Mouse (Mus musculus) A20 (cell line): Measurements from ENCODE around the gene Grk1.

Experiments used
- DNase-seq: peaks from one replicate; pipeline ENCODE4 v3.0.0-alpha.2; 2011; ENCODE audit warnings: low read depth, low spot score

Grk1 gene

DNA sequence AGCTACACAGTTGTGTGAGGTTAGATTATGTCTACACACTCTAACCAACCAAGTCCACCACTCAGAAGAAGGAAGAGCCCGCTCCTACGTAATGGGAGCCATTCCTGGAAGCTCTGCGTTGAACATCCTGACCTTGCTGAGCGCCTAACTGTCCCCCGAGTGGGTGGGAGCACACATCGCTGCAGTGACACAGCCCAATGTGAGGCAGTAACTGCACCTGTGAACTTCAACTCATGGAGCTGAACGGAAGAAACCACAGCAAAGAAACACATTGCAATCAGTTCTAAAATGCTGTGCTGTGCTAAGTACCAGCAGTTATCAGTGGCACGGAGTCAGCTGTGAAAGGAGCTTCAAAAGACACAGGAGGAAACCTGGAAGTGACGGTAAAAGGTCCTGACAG, 23.3 kb downstream of the Grk1 start:
- peak; percentile 5 for DNase-seq

DNA sequence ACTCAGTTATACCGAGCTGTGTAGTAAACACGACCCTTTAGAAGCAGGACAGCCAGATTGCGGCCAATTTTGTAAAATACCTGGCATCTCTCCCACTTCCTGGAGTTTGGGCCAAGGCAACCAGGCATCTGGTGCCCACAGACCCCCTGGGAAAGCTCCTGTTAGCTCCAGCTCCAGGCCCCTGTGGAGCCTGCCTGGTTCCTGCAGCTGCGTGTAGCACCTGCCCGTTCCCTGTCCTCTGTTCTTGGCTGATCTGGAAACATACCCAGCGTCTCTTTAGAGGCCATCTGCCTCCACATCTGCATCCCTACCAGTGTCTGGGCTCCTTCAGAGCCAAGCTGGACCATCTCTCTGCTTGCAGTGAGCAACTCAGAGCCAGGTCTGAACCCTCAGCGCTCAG, 25.5 kb downstream of the Grk1 start:
- DNase-seq = no peak

DNA sequence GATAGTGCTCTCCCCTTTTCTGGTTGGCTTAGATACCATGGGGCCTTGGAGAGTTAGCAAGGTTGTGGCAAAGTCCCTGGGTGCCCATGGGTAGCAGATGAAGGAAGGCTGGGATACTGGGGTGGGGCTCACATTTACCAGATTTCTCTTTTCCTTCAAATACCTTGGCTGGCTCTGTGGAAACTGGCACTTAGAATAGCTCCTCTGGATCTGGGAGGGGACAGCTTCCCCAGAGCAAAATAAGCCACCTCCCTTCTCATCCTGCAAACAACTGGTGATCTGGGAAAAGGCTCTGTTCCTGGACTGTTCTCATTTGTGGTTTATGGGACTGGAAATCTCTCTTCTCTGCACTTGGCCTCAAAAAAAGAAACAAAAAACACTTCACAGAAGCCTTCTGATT, 26.0 kb downstream of the Grk1 start:
- DNase-seq = no peak

DNA sequence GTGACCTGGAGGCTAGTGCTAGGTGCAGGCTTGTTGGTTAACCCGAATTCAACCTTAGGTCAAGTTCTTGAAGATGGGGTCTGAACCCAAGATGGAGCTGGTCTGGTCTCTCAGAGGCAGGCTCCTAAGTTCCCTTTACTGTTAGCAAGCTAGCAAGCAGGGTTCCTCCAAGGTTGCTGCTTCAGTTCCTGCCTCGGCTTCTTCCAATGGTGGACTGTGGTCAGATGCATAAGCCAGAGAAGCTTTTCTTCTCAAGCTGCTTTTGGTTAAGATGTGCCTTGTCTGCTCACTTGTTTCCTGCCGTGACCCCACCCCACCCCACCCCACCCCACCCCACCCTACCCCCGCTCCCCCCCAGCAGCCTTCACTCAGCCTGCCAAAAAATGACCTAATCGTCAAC, 28.2 kb downstream of the Grk1 start:
- no peak for DNase-seq

DNA sequence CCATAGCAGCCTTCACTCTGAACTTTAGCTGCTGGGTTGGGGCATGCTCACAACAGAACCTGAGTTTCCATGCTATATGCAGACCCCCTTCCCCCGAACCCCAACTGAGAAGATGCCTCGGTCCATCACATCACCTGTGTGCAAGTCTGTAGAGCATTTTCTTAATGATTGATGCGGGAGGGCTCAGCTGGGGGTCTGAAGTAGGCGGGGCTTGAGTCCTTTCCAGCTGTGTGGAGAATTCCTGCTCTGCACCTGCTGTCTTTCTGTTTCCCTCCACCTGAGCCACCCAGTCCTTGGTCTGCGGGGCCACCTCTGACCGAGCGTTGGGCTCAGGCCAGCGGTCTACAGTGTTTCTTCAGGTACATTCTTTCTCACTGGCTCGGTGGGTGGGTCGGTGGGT, 30.0 kb downstream of the Grk1 start, which contains the start of gene Tmem255b:
Gene Tmem255b, plus strand, starts transcription at position 301 of the 400 bp plus-strand sequence.
- no peak for DNase-seq

DNA sequence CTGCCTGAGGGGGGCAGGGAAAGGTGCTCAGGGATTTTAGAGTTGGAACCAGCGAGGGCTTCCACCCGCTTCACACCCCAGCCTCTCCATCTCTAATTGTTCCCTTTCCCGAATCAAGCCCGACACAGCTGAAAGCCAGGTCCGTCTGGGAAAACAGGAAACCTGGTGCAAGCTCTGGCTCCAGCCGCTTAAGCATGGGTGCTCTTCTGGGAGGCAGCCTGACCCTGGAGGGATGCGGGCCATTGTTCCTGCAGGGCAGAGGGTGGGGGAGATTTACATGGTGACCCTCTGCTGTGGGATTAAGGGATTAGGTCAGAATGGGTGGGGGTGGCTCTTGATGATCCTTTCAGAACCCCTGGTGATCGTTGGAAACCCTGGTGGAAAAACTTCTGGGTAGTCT, 31.2 kb downstream of the Grk1 start:
- no peak for DNase-seq

DNA sequence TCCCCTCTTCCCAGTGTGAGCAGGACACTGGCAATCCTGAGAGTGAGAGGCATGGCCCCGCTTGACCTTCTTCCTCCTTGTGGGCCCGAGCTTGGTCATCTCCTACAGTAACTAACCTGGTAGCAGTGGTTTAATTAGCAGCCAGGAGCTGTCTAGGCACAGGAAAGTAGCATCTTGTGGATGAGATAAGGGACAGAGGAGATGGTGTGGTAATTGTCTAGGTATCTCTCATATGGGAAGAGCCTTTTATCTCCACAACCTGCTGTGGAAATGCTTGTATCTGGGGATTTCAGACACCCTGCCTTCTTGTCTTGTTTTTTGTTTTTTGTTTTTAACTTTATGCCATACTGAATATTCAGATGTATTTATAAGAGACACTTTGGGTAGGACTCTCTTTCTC, 32.6 kb downstream of the Grk1 start:
- no peak for DNase-seq

DNA sequence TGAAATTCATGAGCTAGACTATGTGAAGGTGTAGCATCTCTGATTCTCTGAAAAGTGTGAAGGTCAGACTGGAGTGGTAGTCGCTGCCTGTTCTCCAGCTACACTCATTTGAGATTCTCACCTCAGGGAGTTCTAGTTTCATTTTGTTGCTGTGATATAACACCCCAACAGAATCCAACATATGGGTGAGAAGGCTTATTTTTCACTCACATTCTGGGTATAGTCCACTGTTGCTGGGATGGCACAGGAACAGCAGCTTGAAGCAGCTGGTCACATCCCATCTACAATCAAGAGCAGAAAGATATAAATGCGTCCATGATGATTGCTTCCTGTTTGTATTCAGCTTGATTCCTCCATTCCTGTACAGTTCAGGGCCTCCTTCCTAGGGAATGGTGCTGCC, 37.3 kb downstream of the Grk1 start:
- no peak for DNase-seq

DNA sequence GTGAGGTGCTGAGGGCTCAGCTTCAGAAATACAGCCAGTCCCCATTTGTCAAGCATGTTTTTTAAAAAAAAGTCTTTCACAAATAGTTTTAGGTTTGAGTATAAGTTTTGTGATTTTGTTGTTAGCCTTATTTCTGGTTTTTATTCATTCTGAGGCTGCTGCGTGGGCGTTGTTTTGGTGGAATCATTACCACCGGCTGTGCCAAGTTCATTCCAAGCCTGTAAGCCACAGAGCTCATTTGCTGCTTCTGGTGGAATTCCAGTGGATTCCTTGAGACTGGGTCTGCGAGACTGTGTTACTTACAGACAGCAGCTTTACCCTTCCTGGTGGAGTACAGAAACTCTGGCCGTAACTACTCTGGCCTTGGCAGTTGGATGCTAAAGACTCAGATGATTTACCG, 41.6 kb downstream of the Grk1 start:
- DNase-seq = no peak

DNA sequence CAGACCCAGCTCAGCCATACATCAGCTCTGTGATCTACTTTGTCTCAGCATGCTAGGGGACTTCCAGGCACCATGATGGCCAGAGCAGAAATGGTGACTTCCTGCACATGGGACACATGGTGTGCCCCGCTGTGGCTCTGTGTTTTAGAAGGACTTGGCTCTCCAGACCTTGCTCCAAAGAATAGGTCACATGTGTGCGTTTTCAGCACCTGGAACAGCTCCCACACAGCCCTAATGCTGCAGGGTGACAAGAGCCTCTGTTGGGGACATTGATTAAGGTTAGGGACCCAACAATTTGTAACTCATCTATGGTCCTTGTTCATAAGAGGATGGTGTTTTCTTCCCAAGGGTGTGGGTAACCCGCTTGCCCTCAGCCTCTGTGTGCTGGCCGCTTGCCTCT, 43.3 kb downstream of the Grk1 start:
- peak; percentile 29 for DNase-seq

DNA sequence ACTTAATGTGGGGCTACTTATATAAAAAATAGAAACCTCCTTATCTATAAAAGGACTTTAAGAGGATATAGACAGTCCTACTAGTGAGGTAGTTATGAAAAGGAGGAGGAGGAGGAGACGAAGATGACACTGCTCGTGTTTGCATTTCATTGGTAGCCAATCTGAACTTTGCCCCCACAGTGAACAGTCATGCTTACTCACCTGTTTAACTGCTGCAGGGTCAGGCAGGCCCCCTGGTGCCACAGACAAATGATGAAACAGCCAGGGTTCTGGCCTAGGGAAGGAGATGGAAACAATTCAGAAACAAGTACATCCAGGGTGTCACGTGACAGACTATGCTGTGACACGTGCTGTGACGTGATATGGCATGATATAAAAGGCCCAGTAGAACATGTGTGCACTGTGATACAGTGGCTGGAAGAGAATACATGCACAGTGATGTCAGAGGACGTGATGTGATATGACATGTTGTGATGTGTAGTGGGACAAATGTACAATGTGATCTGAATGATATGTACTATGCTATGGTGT, 46.9 kb downstream of the Grk1 start:
- DNase-seq = no peak

DNA sequence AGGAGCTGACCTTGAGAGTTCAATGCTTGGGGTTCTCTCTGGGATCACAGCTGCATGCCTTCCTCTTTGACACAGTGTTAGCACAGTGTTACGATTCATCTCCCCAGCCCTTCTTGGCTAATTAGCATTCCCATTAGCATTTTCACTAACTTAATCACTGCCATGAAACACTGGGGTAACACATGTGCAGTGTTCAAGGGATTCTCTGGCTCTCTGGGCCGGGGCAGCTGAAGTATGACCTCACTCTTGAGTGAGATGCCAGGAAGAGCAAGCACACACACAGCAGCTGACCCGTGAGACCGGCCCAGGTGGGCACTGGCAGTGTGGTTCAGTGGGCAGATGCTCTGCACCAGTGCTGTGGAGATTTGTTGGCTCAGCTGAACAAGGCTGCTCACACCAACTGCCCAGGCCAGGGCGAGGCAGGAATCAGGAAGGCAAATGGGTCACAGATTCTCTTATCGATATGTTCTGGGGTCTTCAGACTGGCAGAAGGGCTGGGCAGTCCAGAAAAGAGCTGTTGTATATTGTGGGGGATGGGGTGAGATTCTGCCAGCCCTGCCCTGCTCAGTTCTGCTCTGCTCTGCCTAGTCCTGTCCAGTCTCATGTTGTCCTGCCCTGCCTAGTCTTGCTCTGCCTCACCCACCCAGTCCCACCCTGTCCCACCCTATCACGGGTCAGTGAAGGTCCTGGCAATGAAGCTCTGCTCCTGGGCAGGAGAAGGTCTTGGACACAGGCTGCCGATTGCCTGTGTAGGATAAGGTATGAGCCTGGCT, 49.6 kb downstream of the Grk1 start:
- no peak for DNase-seq

DNA sequence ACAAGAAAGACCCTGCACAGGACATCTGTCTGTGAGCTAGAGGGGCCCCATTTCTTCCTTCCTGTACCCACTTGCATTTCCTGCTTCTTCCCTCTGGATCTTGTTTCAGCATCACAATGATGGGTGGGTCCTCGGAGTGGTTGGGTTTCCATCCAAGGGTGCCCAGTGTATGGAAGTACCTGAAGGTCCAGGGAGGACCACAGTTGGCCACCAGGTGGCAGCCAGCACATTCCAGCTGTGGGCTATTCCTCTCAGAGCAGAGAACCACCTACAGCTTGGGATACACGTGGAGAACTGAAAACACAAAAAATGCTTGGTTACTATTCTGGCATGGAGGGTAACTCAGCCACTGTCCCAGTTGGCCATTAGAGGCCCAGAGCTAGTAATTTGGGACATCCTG, 50.4 kb downstream of the Grk1 start:
- DNase-seq = peak; percentile 27

DNA sequence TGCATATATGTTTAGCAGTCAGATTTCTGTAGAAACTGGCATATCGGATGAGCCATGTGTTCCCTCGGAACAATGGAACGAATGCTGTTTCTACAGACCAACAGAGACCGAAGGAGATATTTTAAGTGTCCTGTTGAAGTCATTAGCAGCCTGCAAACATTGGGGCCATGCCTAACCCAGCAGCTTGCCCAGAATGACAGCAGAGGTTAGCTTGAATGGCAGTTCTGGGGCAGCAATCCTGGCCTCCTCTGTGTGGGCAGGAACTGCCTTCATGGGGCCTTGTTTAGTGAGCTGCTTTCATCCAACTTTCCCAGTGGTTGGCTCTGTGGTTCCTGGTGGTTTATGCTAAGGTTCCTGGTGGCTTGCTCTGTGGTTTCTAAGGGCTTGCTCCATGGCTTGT, 54.5 kb downstream of the Grk1 start:
- no peak for DNase-seq

DNA sequence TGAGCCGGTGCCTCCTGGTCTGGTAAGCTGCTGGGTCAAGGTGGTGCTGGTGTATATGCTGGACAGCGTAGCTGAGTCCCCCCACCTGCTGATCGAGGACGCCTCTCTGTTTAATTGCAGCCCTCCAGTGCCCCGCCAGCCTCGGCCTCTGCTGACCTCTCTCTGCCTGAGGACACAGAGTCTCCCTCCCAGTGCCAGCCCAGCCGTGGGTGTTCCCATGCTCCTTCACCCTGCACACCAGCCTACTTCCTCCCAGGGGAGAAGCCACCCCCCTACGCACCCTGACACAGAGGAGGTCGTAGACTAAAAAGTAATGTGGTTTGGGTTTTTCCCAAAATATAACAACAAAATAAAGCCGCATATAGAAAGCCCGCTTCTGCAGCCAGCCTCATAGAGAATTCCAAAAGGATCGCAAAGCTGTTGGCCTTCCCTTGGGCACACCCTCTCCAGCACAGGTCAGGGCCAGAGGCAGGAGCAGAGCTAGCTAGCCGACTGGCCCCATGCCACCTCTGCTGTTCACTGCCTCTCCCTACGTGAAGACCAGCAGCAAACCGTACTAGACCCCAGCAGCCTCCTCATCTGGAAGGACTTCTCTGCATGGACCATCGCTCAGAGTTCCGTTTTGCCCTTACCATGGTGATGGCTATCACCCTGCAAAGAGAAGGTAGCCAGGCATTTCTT, 56.3 kb downstream of the Grk1 start:
- DNase-seq = no peak

DNA sequence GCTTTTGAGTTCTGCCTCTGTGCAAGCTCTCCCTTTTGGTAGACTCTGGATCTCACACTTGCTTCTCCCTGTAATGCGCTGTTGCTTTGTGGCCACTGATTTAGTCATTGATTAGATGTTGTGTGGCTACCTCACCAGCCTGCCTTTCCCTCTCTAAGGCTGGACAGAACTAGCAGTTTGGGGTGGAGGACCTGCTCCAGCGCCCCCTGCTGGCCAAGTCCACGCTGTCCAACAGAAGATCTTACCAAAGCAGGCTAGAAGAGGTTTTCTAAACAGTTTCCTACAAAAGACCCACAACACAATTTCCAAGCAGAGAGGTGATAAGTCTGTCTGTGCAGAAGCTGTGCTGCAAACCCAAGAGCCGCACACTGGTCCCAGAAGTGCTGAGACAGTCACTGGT, 57.0 kb downstream of the Grk1 start:
- DNase-seq = peak; percentile 60

DNA sequence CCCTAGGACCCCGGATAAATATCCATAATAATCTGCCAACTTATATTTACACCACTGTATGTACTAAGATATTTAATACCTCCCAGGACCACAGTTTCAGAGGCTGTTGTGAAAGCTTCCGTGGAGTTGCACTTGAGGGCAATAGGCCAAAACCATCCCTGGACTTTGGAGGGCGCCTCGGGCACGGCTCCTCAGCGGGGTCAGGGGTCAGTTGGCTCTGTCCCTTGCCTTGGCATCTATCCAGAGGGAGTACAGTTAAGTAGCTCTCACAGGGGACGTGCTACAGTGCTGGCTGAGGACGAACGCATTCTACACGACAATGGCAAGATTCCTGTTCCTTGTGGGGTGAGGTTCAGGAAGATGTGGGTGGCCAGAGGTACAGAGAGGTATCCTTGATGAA, 57.5 kb downstream of the Grk1 start:
- no peak for DNase-seq

DNA sequence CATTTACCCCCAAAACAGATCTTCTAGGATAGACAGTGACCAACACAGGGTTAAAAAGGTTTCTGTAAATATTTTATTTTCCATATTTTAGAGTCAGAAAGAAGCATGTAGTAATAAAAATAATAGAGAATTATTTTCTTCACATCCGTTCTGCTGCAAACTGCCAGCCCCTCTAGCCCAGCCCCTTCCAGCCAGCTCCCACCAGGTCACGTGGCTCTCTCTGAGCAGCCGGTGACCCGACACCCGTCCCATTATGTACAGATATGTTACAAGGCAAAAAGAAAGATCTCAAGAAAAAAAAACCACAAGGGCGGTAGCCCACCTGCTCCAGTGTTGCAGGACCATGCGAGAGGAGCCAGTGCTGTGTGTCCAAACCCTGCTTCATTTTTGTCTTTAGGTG, 60.4 kb downstream of the Grk1 start:
- no peak for DNase-seq

DNA sequence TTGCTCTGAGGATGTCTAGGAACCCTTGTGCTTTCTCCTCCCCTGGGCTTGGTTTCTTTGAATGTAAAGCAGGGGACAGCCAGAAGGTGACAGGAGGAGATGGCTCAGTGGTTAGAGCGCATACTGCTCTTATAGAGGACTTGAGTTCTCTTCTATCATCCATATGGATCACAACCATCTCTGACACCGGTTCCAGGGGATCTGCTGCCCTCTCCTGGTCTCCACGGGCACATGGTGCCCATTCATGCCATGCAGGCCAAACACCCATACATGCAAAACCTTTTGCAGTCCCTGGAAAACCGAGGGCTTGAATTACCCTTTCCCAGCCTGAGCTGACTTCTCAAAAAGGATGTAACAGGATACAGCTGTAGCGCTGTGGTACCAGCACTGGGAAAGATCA, 62.1 kb downstream of the Grk1 start:
- peak; percentile 10 for DNase-seq

DNA sequence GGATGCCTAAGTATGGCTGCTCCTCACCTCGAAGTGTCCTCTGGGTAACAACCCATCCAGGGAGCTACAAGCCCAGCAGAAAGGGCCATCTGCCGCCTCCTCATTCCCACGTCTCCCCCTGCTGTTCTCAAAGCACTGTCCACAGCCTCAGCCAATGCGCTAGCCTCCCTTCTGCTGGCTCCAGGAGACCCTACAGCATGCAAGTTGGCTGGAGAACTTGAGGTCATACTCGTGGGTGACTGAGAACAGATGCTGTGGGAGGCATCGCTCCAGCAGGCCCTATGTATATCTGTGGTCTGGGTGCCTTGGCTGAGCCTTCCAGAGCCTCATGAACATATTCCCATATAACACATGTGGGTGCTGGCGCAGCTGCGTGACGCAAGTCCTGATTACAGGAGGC, 63.9 kb downstream of the Grk1 start:
- no peak for DNase-seq

DNA sequence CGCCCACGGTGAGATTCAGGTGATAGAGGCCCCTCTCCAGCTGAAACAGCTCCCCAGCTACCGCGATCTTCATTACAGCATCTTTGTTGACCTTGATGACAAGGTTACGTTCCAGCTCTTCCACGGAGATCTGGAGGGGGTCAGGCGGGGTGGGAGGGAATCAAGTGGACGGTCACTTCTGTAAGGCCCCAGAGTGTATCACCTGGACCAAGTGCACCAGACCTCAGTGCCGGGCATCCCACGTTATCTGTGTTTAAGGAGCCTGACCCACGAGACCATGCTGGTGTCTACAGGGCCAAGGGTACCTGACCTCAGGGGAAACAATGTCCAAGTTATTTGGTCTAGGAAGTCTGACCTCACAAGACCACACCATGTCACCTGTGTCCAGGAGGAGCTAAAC, 66.6 kb downstream of the Grk1 start:
- DNase-seq = no peak
